Mouse (Mus musculus) embryonic facial prominence, embryonic 13.5 days (tissue): ENCODE data around the gene Polr1e. TPM values are rescaled to one million over a fixed set of nuclear protein-coding genes. Genes with fewer than 3 reads are reported as not detected.

ENCODE experiments used
- ATAC-seq: fragments of 200-750 bp; cut with Nextera tagmentation; 2 replicates; pipeline ENCODE4 v1.8.0; 2017; ENCODE audit warnings: low read depth; ENCODE audit not compliant: insufficient number of reproducible peaks, insufficient read depth, low FRiP score, low TSS enrichment
- H3K27ac ChIP-seq: fragments of 300-500 bp; sonication (generic); 2 replicates; pipeline ENCODE4 v1.5.1; 2015; ENCODE audit warnings: moderate library complexity, mild to moderate bottlenecking, inconsistent platforms
- H3K27me3 ChIP-seq: fragments of 300-500 bp; sonication (generic); 2 replicates; pipeline ENCODE4 v1.6.1; 2015; ENCODE audit warnings: mild to moderate bottlenecking, inconsistent platforms
- H3K36me3 ChIP-seq: fragments of 300-500 bp; sonication (generic); 2 replicates; pipeline ENCODE4 v1.6.1; 2015; ENCODE audit warnings: mild to moderate bottlenecking, inconsistent platforms
- H3K4me1 ChIP-seq: fragments of 300-500 bp; sonication (generic); 2 replicates; pipeline ENCODE4 v1.6.1; 2015; ENCODE audit warnings: inconsistent platforms
- H3K4me2 ChIP-seq: fragments of 300-500 bp; sonication (generic); 2 replicates; pipeline ENCODE4 v1.6.1; 2015; ENCODE audit warnings: moderate library complexity, mild to moderate bottlenecking, inconsistent platforms
- H3K4me3 ChIP-seq: fragments of 300-500 bp; sonication (generic); 2 replicates; pipeline ENCODE4 v1.5.1; 2015; ENCODE audit warnings: mild to moderate bottlenecking, inconsistent platforms
- H3K9ac ChIP-seq: fragments of 300-500 bp; sonication (generic); 2 replicates; pipeline ENCODE4 v1.6.1; 2015; ENCODE audit warnings: mild to moderate bottlenecking, inconsistent platforms
- H3K9me3 ChIP-seq: fragments of 300-500 bp; sonication (generic); 2 replicates; pipeline ENCODE4 v1.6.1; 2016; ENCODE audit warnings: inconsistent platforms
- WGBS: fragments of 180-500 bp; shearing (Covaris S2); methylation state at CpG from one replicate; pipeline ENCODE4 v1.1.7; 2015; ENCODE audit warnings: mixed read lengths; 5-methylcytosine and 5-hydroxymethylcytosine counted together
- polyA plus RNA-seq: library from polyadenylated mRNA; unstranded; fragments of >200 nt; fragmentation: Nextera tagmentation; extraction: Ambion mirVana; gene quantifications from 2 replicates; pipeline ENCODE4 v1.2.1, GENCODE M21; 2015

Gene Polr1e
- polyA plus RNA-seq, 1 experiment from 2014 or later: 48.9 TPM

- Histone ChIP-seq H3K9me3 (no peaks in the 10 kb centered on the region), H3K4me2 (peak overlapping the region; percentile 71), H3K27me3 (no peaks in the 10 kb centered on the region), H3K9ac (peak overlapping the region; percentile 84), H3K36me3 (no peaks in the 10 kb centered on the region), H3K4me1 (peaks cover 20% of the 10 kb centered on the region), H3K4me3 (peak overlapping the region; percentile 68), H3K27ac (peak overlapping the region; percentile 94)
- WGBS: under 1% methylated on average over 31 of the region's 31 CpGs
- ATAC-seq: peak; percentile 76
Observed at GRCm38 (mm10) chr4:45011581-45012104, 6.7 kb upstream of the Polr1e start.

- H3K36me3 ChIP-seq: no peaks in the 10 kb centered on the region
- H3K4me1 ChIP-seq: peaks cover 20% of the 10 kb centered on the region
- H3K27me3 ChIP-seq: no peaks in the 10 kb centered on the region
- WGBS: under 1% methylated on average over 54 of the region's 63 CpGs
- H3K9ac ChIP-seq: peak within 1 kb of the TSS; percentile 84
- peak; percentile 99 for ATAC-seq
- peak within 1 kb of the TSS; percentile 94 for H3K27ac ChIP-seq
- H3K4me3 ChIP-seq: peak within 1 kb of the TSS; percentile 68
- H3K9me3 ChIP-seq: no peaks in the 10 kb centered on the region
- H3K4me2 ChIP-seq: peak within 1 kb of the TSS; percentile 74
Observed at GRCm38 (mm10) chr4:45012105-45012975, 6.0 kb upstream of the Polr1e start, which contains the start of gene Zbtb5. TSS of gene Zbtb5 (minus strand) at chr4:45012412.

GRCm38 (mm10) chr4:45013031-45013431 is 5.4 kb upstream of the Polr1e start:
- peak overlapping the region; percentile 74 for H3K4me2 ChIP-seq
- no peaks in the 10 kb centered on the region for H3K27me3 ChIP-seq
- peak overlapping the region; percentile 87 for H3K27ac ChIP-seq
- H3K9ac ChIP-seq: peak overlapping the region; percentile 84
- under 1% methylated on average over 13 of the region's 13 CpGs for WGBS
- peak overlapping the region; percentile 68 for H3K4me3 ChIP-seq
- H3K9me3 ChIP-seq: no peaks in the 10 kb centered on the region
- peaks cover 20% of the 10 kb centered on the region for H3K4me1 ChIP-seq
- ATAC-seq: no peak
- H3K36me3 ChIP-seq: no peaks in the 10 kb centered on the region

GRCm38 (mm10) chr4:45013537-45013936 is 4.8 kb upstream of the Polr1e start:
- peak overlapping the region; percentile 87; the same call in 1 of the 2 replicates for H3K27ac ChIP-seq
- H3K4me3 ChIP-seq: peak overlapping the region; percentile 68
- no peaks in the 10 kb centered on the region for H3K9me3 ChIP-seq
- peak overlapping the region; percentile 74 for H3K4me2 ChIP-seq
- peak overlapping the region; percentile 84 for H3K9ac ChIP-seq
- H3K27me3 ChIP-seq: no peaks in the 10 kb centered on the region
- ATAC-seq: no peak
- 2% methylated on average over 2 of the region's 2 CpGs for whole genome bisulfite sequencing
- H3K4me1 ChIP-seq: peaks cover 20% of the 10 kb centered on the region
- H3K36me3 ChIP-seq: no peaks in the 10 kb centered on the region

GRCm38 (mm10) chr4:45015615-45016014 is 2.8 kb upstream of the Polr1e start:
- no peaks in the 10 kb centered on the region for H3K36me3 ChIP-seq
- no peak overlapping the region for H3K4me2 ChIP-seq
- no peaks in the 10 kb centered on the region for H3K27me3 ChIP-seq
- no peak for ATAC-seq
- WGBS: 12% methylated on average over 3 of the region's 3 CpGs
- no peak overlapping the region for H3K4me3 ChIP-seq
- H3K27ac ChIP-seq: no peak overlapping the region
- peaks cover 26% of the 10 kb centered on the region for H3K4me1 ChIP-seq
- H3K9ac ChIP-seq: peak overlapping the region; percentile 54
- H3K9me3 ChIP-seq: no peaks in the 10 kb centered on the region

- H3K27ac ChIP-seq: no peak overlapping the region; the same call in 1 of the 2 replicates
- no peaks in the 10 kb centered on the region for H3K27me3 ChIP-seq
- peaks cover 8% of the 10 kb centered on the region for H3K36me3 ChIP-seq
- 2% methylated on average over 14 of the region's 14 CpGs for WGBS
- no peaks in the 10 kb centered on the region for H3K9me3 ChIP-seq
- peaks cover 15% of the 10 kb centered on the region for H3K4me1 ChIP-seq
- peak overlapping the region; percentile 95 for H3K4me2 ChIP-seq
- no peak for ATAC-seq
- H3K4me3 ChIP-seq: peak overlapping the region; percentile 78
- peak overlapping the region; percentile 77 for H3K9ac ChIP-seq
Observed at GRCm38 (mm10) chr4:45019009-45019408, 626 bp downstream of the Polr1e start.

GRCm38 (mm10) chr4:45026459-45026858 is 8.1 kb downstream of the Polr1e start:
- peaks cover 78% of the 10 kb centered on the region for H3K36me3 ChIP-seq
- H3K4me3 ChIP-seq: no peak overlapping the region
- no peak overlapping the region for H3K9ac ChIP-seq
- no peak overlapping the region for H3K27ac ChIP-seq
- H3K27me3 ChIP-seq: no peaks in the 10 kb centered on the region
- ATAC-seq: no peak
- no peaks in the 10 kb centered on the region for H3K4me1 ChIP-seq
- H3K9me3 ChIP-seq: no peaks in the 10 kb centered on the region
- no peak overlapping the region for H3K4me2 ChIP-seq
- WGBS: 93% methylated on average over 4 of the region's 4 CpGs

GRCm38 (mm10) chr4:45032586-45032985 is 14.2 kb downstream of the Polr1e start:
- no peak overlapping the region for H3K4me2 ChIP-seq
- H3K4me3 ChIP-seq: no peak overlapping the region
- no peaks in the 10 kb centered on the region for H3K9me3 ChIP-seq
- no peak overlapping the region for H3K9ac ChIP-seq
- H3K4me1 ChIP-seq: no peaks in the 10 kb centered on the region
- H3K27ac ChIP-seq: no peak overlapping the region
- 86% methylated on average over 9 of the region's 9 CpGs for WGBS
- H3K27me3 ChIP-seq: no peaks in the 10 kb centered on the region
- H3K36me3 ChIP-seq: peaks cover 94% of the 10 kb centered on the region
- ATAC-seq: no peak

- 79% methylated on average over 16 of the region's 16 CpGs for WGBS
- Histone ChIP-seq H3K9ac (no peak overlapping the region), H3K4me1 (no peaks in the 10 kb centered on the region), H3K4me2 (no peak overlapping the region), H3K27me3 (no peaks in the 10 kb centered on the region), H3K36me3 (peaks cover 86% of the 10 kb centered on the region), H3K4me3 (no peak overlapping the region), H3K27ac (no peak overlapping the region), H3K9me3 (no peaks in the 10 kb centered on the region)
- no peak for ATAC-seq
Observed at GRCm38 (mm10) chr4:45034693-45035628, 16.6 kb downstream of the Polr1e start.

- ATAC-seq: no peak
- 88% methylated on average over 10 of the region's 10 CpGs for WGBS
- H3K36me3 ChIP-seq: peaks cover 86% of the 10 kb centered on the region
- no peak overlapping the region for H3K27ac ChIP-seq
- H3K9me3 ChIP-seq: no peaks in the 10 kb centered on the region
- no peaks in the 10 kb centered on the region for H3K4me1 ChIP-seq
- H3K4me2 ChIP-seq: no peak overlapping the region
- no peaks in the 10 kb centered on the region for H3K27me3 ChIP-seq
- H3K4me3 ChIP-seq: no peak overlapping the region
- no peak overlapping the region for H3K9ac ChIP-seq
Observed at GRCm38 (mm10) chr4:45036048-45036447, 17.7 kb downstream of the Polr1e start.

- no peak overlapping the region for H3K9ac ChIP-seq
- no peak overlapping the region for H3K27ac ChIP-seq
- no peak overlapping the region for H3K4me3 ChIP-seq
- H3K4me2 ChIP-seq: no peak overlapping the region
- ATAC-seq: no peak
- no peaks in the 10 kb centered on the region for H3K27me3 ChIP-seq
- no peaks in the 10 kb centered on the region for H3K4me1 ChIP-seq
- H3K36me3 ChIP-seq: peaks cover 86% of the 10 kb centered on the region
- H3K9me3 ChIP-seq: no peaks in the 10 kb centered on the region
- WGBS: 84% methylated on average over 5 of the region's 5 CpGs
Observed at GRCm38 (mm10) chr4:45036571-45036970, 18.2 kb downstream of the Polr1e start.
